Mouse (Mus musculus) heart, adult 2 months (tissue): ENCODE data around the gene Timm50.

Experiments
- CTCF ChIP-seq: fragments of 200-600 bp; IDR thresholded peaks from 2 replicates; pipeline ENCODE4 v1.8.1; 2022; ENCODE audit warnings: antibody characterized with exemption, mild to moderate bottlenecking, moderate library complexity
- EP300 ChIP-seq: fragments of 200-500 bp; IDR thresholded peaks from 2 replicates; pipeline ENCODE4 v1.6.1; 2011; ENCODE audit warnings: low read depth, low read length, control low read depth; ENCODE audit not compliant: insufficient read depth
- POLR2A ChIP-seq: fragments of 200-500 bp; IDR thresholded peaks from 2 replicates; pipeline ENCODE4 v1.6.1; 2011; ENCODE audit warnings: mild to moderate bottlenecking, low read depth, low read length, control low read depth; ENCODE audit not compliant: insufficient read depth

DNA sequence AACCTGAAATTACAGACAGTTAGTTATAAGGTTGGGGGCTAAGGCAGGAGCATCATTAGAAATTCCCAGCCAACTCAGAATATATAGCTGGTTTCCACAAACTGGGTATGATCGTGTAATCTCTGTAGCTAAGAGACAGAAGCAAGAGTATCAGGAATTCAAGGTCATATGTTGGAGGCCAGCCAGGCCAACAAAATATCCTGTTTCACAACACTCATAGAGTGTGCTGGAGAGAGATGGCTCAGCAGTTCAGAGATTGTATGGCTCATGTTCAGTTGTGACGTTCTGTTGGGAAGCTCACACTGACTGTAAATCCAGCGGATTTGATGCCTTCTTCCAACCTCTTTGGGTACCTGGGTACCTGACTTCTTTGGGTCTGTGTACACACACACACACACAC is 35.9 kb upstream of the Timm50 start:
- TF ChIP-seq POLR2A (no peak), CTCF (no peak), EP300 (no peak)
